Mouse (Mus musculus) E14TG2a.4 (cell line): ENCODE measurements around the gene Rad9b.

ENCODE experiments used
- CTCF ChIP-seq: conservative IDR thresholded peaks from 2 replicates; pipeline ENCODE4 v1.5.1; 2014; ENCODE audit warnings: low read length
- NANOG ChIP-seq: IDR thresholded peaks from 2 replicates; pipeline ENCODE4 v1.6.1; 2014; ENCODE audit warnings: borderline replicate concordance, low read length, mixed read lengths
- POU5F1 ChIP-seq: IDR thresholded peaks from 2 replicates; pipeline ENCODE4 v1.6.1; 2014; ENCODE audit warnings: low read length, borderline replicate concordance

GRCm38 (mm10) chr5:122403362-122403761 is 49.3 kb upstream of the Rad9b start:
- TF ChIP-seq CTCF, result no peak
- TF ChIP-seq NANOG, result no peak
- TF ChIP-seq POU5F1, result no peak
